Mouse (Mus musculus) heart, embryonic 11.5 days (tissue): Measurements from ENCODE around the gene Gpr107. TPM values are rescaled to one million over a fixed set of nuclear protein-coding genes. Genes with fewer than 3 reads are reported as not detected.

Source experiments
- polyA plus RNA-seq: library from polyadenylated mRNA; unstranded; fragments of >200 nt; fragmentation: Nextera tagmentation; extraction: Ambion mirVana; gene quantifications from 2 replicates; pipeline ENCODE4 v1.2.1, GENCODE M21; 2014

Gene Gpr107
- polyA plus RNA-seq, 1 experiment from 2014 or later, result 30.4 TPM

Other genes with a start within 250 kb of the Gpr107 start
- 3.1 and 3.6 TPM in 2 replicates for gene Ptges, start 222.5 kb upstream of the Gpr107 start, polyA plus RNA-seq
- gene Tor1b, start 199.4 kb upstream of the Gpr107 start, polyA plus RNA-seq, result 23.3 and 23.7 TPM in 2 replicates
- 54.9 and 57.6 TPM in 2 replicates for gene Tor1a, start 184.4 kb upstream of the Gpr107 start, polyA plus RNA-seq
- gene BC005624, start 170.1 kb upstream of the Gpr107 start, polyA plus RNA-seq, result 31.4 and 33.0 TPM in 2 replicates
- 11.2 and 14.8 TPM in 2 replicates for gene Usp20, start 170.0 kb upstream of the Gpr107 start, polyA plus RNA-seq
- 19.5 and 20.4 TPM in 2 replicates for gene Fnbp1, start 10.3 kb upstream of the Gpr107 start, polyA plus RNA-seq
- 42.8 and 46.5 TPM in 2 replicates for gene Ncs1, start 93.5 kb downstream of the Gpr107 start, polyA plus RNA-seq
- gene Hmcn2, start 162.1 kb downstream of the Gpr107 start, polyA plus RNA-seq, result 0.27 TPM in 1 of 2 replicates, not detected in the other